In genomic region chr16:87646435-87647062, GRCm38 (mm10) we compare ENCODE assay signal across 26 mouse cellular contexts. TPM values are rescaled to one million over a fixed set of nuclear protein-coding genes. Genes with fewer than 3 reads are reported as not detected.
DNase-seq lines count a peak whose midpoint lies in the region; ATAC-seq and TF ChIP-seq lines count a peak whose summit lies in the region.
"Had no signal": no experiment of that assay in that cellular context is flagged by ENCODE, and none has a peak within 500 bp of the region (broad histone marks: within the 10 kb centered on the region; RNA-seq: fewer than 3 reads in every experiment).

No protein-coding gene starts in this region.

- H3K4me3 ChIP-seq in embryonic facial prominence, embryonic 11.5 days (ENCODE audit: low read depth, low read length) = no peak overlapping the region
- no peak overlapping the region for H3K4me3 ChIP-seq in embryonic facial prominence, embryonic 10.5 days
- H3K4me3 ChIP-seq in layer of hippocampus, adult 2 months = no peak overlapping the region
- H3K4me3 ChIP-seq in forebrain, embryonic 16.5 days (replicated peaks; ENCODE audit: low read length) = no peak overlapping the region
- no peak overlapping the region for H3K4me3 ChIP-seq in stomach, embryonic 16.5 days (replicated peaks; ENCODE audit: low read length)
- H3K4me3 ChIP-seq: embryonic facial prominence, embryonic 15.5 days; heart, embryonic 13.5 days; hindbrain, embryonic 12.5 days; megakaryocyte, embryonic 14.5 days; midbrain, embryonic 15.5 days; neural tube, embryonic 15.5 days had no signal

- peak; percentile 24 for DNase-seq in embryonic facial prominence, embryonic 11.5 days (ENCODE audit: low spot score)
- no peak for DNase-seq in embryonic facial prominence, embryonic 10.5 days (ENCODE audit: low spot score)
- DNase-seq in layer of hippocampus, adult 2 months (ENCODE audit: low spot score in 2 of 2) = no peak
- DNase-seq in layer of hippocampus, adult 9-11 months = no peak
- no peak for DNase-seq in natural killer cell, adult 2 months (ENCODE audit: low spot score in 2 of 2)
- DNase-seq in spleen, postnatal 4 days (ENCODE audit: low spot score in 2 of 2) = no peak
- DNase-seq: adrenal gland, postnatal 10 days; cerebellum, adult 8-10 months; cerebellum, postnatal 36 days; gastrocnemius, postnatal 14 days; heart, adult 18-20 months; heart, postnatal 14 days; kidney, adult 9 months; kidney, postnatal 25 days; lung, embryonic 14.5 days; lung, postnatal 36 days; thymus, postnatal 25 days had no signal

- ATAC-seq in embryonic facial prominence, embryonic 11.5 days (replicated peaks; ENCODE audit: insufficient number of reproducible peaks, low FRiP score, low TSS enrichment, low read depth) = 0 out of 2 replicates have a peak, but pooled peaks have one; percentile 58
- no peak; the same call in 1 of the 2 replicates for ATAC-seq in forebrain, embryonic 16.5 days
- ATAC-seq in stomach, embryonic 16.5 days (ENCODE audit: insufficient read depth, low FRiP score) = no peak

- no peak overlapping the region for H3K9ac ChIP-seq in embryonic facial prominence, embryonic 11.5 days (replicated peaks; ENCODE audit: low read length)
- no peak overlapping the region for H3K9ac ChIP-seq in forebrain, embryonic 16.5 days (replicated peaks; ENCODE audit: low read depth, low read length)
- H3K9ac ChIP-seq in stomach, embryonic 16.5 days (ENCODE audit: low read length) = no peak overlapping the region
- H3K9ac ChIP-seq: embryonic facial prominence, embryonic 15.5 days; heart, embryonic 13.5 days; hindbrain, embryonic 12.5 days; liver, embryonic 14.5 days; lung, embryonic 14.5 days; midbrain, embryonic 15.5 days; neural tube, embryonic 15.5 days had no signal

- H3K4me1 ChIP-seq in embryonic facial prominence, embryonic 11.5 days (ENCODE audit: control insufficient read depth, insufficient read depth, low read length) = no peaks in the 10 kb centered on the region
- peaks cover 10% of the 10 kb centered on the region for H3K4me1 ChIP-seq in embryonic facial prominence, embryonic 10.5 days
- peaks cover 9% of the 10 kb centered on the region for H3K4me1 ChIP-seq in forebrain, embryonic 16.5 days (replicated peaks; ENCODE audit: control insufficient read depth, insufficient read depth, low read length)
- peaks cover 12% of the 10 kb centered on the region; the same call in 1 of the 2 replicates for H3K4me1 ChIP-seq in stomach, embryonic 16.5 days (ENCODE audit: control insufficient read depth, insufficient read depth, low read length)
- H3K4me1 ChIP-seq: midbrain, embryonic 15.5 days; neural tube, embryonic 15.5 days had no signal

- no peak overlapping the region for H3K27ac ChIP-seq in embryonic facial prominence, embryonic 11.5 days (replicated peaks; ENCODE audit: low read depth, low read length)
- H3K27ac ChIP-seq in embryonic facial prominence, embryonic 10.5 days (replicated peaks) = no peak overlapping the region
- H3K27ac ChIP-seq in layer of hippocampus, adult 2 months = 0 out of 2 replicates have a peak overlapping the region, but pooled peaks have one; percentile 23
- peak overlapping the region; percentile 73 for H3K27ac ChIP-seq in forebrain, embryonic 16.5 days (ENCODE audit: low read length)
- H3K27ac ChIP-seq in stomach, embryonic 16.5 days (ENCODE audit: low read length) = no peak overlapping the region
- H3K27ac ChIP-seq: embryonic facial prominence, embryonic 15.5 days; heart, embryonic 13.5 days; hindbrain, embryonic 12.5 days; liver, embryonic 14.5 days; midbrain, embryonic 15.5 days; neural tube, embryonic 15.5 days had no signal

- 72% methylated on average over 9 of the region's 9 CpGs for WGBS in embryonic facial prominence, embryonic 11.5 days
- 79% methylated on average over 9 of the region's 9 CpGs for WGBS in embryonic facial prominence, embryonic 10.5 days
- 73% methylated on average over 9 of the region's 9 CpGs for WGBS in forebrain, embryonic 16.5 days
- 44% methylated on average over 9 of the region's 9 CpGs for WGBS in stomach, embryonic 16.5 days

- no peaks in the 10 kb centered on the region for H3K9me3 ChIP-seq in embryonic facial prominence, embryonic 11.5 days (replicated peaks; ENCODE audit: control insufficient read depth, low read length)
- no peaks in the 10 kb centered on the region for H3K9me3 ChIP-seq in embryonic facial prominence, embryonic 10.5 days
- no peaks in the 10 kb centered on the region for H3K9me3 ChIP-seq in forebrain, embryonic 16.5 days (ENCODE audit: control insufficient read depth, low read length)
- H3K9me3 ChIP-seq in stomach, embryonic 16.5 days (replicated peaks; ENCODE audit: control insufficient read depth, low read length) = no peaks in the 10 kb centered on the region
- H3K9me3 ChIP-seq: embryonic facial prominence, embryonic 15.5 days; heart, embryonic 13.5 days; hindbrain, embryonic 12.5 days; megakaryocyte, embryonic 14.5 days; midbrain, embryonic 15.5 days; neural tube, embryonic 15.5 days had no signal

- no peak for TF ChIP-seq CTCF in layer of hippocampus, adult 2 months (conservative IDR thresholded peaks at IDR 0.05)

- H3K27me3 ChIP-seq in embryonic facial prominence, embryonic 11.5 days (ENCODE audit: control insufficient read depth, insufficient read depth, low read length) = no peaks in the 10 kb centered on the region
- no peaks in the 10 kb centered on the region for H3K27me3 ChIP-seq in embryonic facial prominence, embryonic 10.5 days (replicated peaks; ENCODE audit: low read depth, poor library complexity, severe bottlenecking)
- no peaks in the 10 kb centered on the region for H3K27me3 ChIP-seq in forebrain, embryonic 16.5 days (replicated peaks; ENCODE audit: control insufficient read depth, insufficient read depth, low read length)
- no peaks in the 10 kb centered on the region for H3K27me3 ChIP-seq in stomach, embryonic 16.5 days (ENCODE audit: control insufficient read depth, insufficient read depth, low read length)
- H3K27me3 ChIP-seq: embryonic facial prominence, embryonic 15.5 days; heart, embryonic 13.5 days; hindbrain, embryonic 12.5 days; megakaryocyte, embryonic 14.5 days; midbrain, embryonic 15.5 days; neural tube, embryonic 15.5 days had no signal

- no peaks in the 10 kb centered on the region for H3K36me3 ChIP-seq in embryonic facial prominence, embryonic 11.5 days (replicated peaks; ENCODE audit: control insufficient read depth, insufficient read depth, low read depth, low read length)
- H3K36me3 ChIP-seq in embryonic facial prominence, embryonic 10.5 days (replicated peaks) = no peaks in the 10 kb centered on the region
- H3K36me3 ChIP-seq in forebrain, embryonic 16.5 days (ENCODE audit: control insufficient read depth, insufficient read depth) = no peaks in the 10 kb centered on the region
- no peaks in the 10 kb centered on the region for H3K36me3 ChIP-seq in stomach, embryonic 16.5 days (ENCODE audit: control insufficient read depth, insufficient read depth, low read length)
- H3K36me3 ChIP-seq: embryonic facial prominence, embryonic 15.5 days; heart, embryonic 13.5 days; hindbrain, embryonic 12.5 days; midbrain, embryonic 15.5 days; neural tube, embryonic 15.5 days had no signal

- no peak overlapping the region for H3K4me2 ChIP-seq in embryonic facial prominence, embryonic 11.5 days (ENCODE audit: low read depth, low read length)
- no peak overlapping the region for H3K4me2 ChIP-seq in forebrain, embryonic 16.5 days (ENCODE audit: low read length)
- peak overlapping the region; percentile 31; the same call in 1 of the 2 replicates for H3K4me2 ChIP-seq in stomach, embryonic 16.5 days (ENCODE audit: low read depth, low read length)
- H3K4me2 ChIP-seq: embryonic facial prominence, embryonic 15.5 days; heart, embryonic 13.5 days; hindbrain, embryonic 12.5 days; lung, embryonic 14.5 days; midbrain, embryonic 15.5 days; neural tube, embryonic 15.5 days had no signal

RNA-seq across cellular contexts. Expression of gene Bach1, which starts 52.2 kb away (rescaled TPM):
- polyA plus RNA-seq in embryonic facial prominence, embryonic 11.5 days (2014; fragmentation: Nextera tagmentation; extraction: Ambion mirVana) = 17.8 and 19.0 TPM in 2 replicates
- polyA plus RNA-seq in embryonic facial prominence, embryonic 10.5 days (2016; fragmentation: Nextera tagmentation; extraction: Ambion mirVana) = 14.1 and 14.4 TPM in 2 replicates
- total RNA-seq in layer of hippocampus, adult 2 months (2021) = 10 to 100 TPM; 11.3 TPM
- 21.4 TPM in 2 replicates for polyA plus RNA-seq in forebrain, embryonic 16.5 days (2015; fragmentation: Nextera tagmentation; extraction: Ambion mirVana)
- polyA plus RNA-seq in stomach, embryonic 16.5 days (2015; fragmentation: Nextera tagmentation; extraction: Ambion mirVana) = 8.5 and 9.6 TPM in 2 replicates

Comparison
In these comparisons a context has a peak if more than half of its experiments do, and no peak if none do; other contexts are left out.
1. H3K27ac ChIP-seq: peak in layer of hippocampus, adult 2 months (single experiment) and forebrain, embryonic 16.5 days (single experiment); none in embryonic facial prominence, embryonic 11.5 days (single experiment), embryonic facial prominence, embryonic 10.5 days (single experiment) and stomach, embryonic 16.5 days (single experiment).